ENCODE assay signal across 14 mouse cellular contexts in genomic region chr1:169385740-169386424, GRCm38 (mm10).
DNase-seq lines count a peak whose midpoint lies in the region; ATAC-seq and TF ChIP-seq lines count a peak whose summit lies in the region.
"Had no signal": no experiment of that assay in that cellular context is flagged by ENCODE, and none has a peak within 500 bp of the region (broad histone marks: within the 10 kb centered on the region; RNA-seq: fewer than 3 reads in every experiment).

No protein-coding gene starts in this region.

- H3K9me3 ChIP-seq in forebrain, embryonic 15.5 days, result no peaks in the 10 kb centered on the region
- H3K9me3 ChIP-seq in forebrain, embryonic 16.5 days (ENCODE audit: control insufficient read depth, low read length), result no peaks in the 10 kb centered on the region
- H3K9me3 ChIP-seq in lung, embryonic 14.5 days (ENCODE audit: low read depth, low read length), result no peaks in the 10 kb centered on the region
- no peaks in the 10 kb centered on the region for H3K9me3 ChIP-seq in intestine, embryonic 16.5 days (ENCODE audit: control insufficient read depth, low read length)
- H3K9me3 ChIP-seq in midbrain, postnatal 0 days (ENCODE audit: low read length), result no peaks in the 10 kb centered on the region
- H3K9me3 ChIP-seq: limb, embryonic 13.5 days had no signal

- H3K27me3 ChIP-seq in forebrain, embryonic 15.5 days, result no peaks in the 10 kb centered on the region
- no peaks in the 10 kb centered on the region for H3K27me3 ChIP-seq in forebrain, embryonic 16.5 days (replicated peaks; ENCODE audit: control insufficient read depth, insufficient read depth, low read length)
- no peaks in the 10 kb centered on the region for H3K27me3 ChIP-seq in lung, embryonic 14.5 days (ENCODE audit: insufficient read depth, low read length)
- H3K27me3 ChIP-seq in intestine, embryonic 16.5 days (replicated peaks; ENCODE audit: control insufficient read depth, insufficient read depth, low read length), result no peaks in the 10 kb centered on the region
- no peaks in the 10 kb centered on the region for H3K27me3 ChIP-seq in midbrain, postnatal 0 days (ENCODE audit: insufficient read depth, low read length)

- no peak for TF ChIP-seq CTCF in lung, embryonic 14.5 days (IDR thresholded peaks at IDR 0.05; ENCODE audit: low read depth)
- TF ChIP-seq CTCF in midbrain, postnatal 0 days (IDR thresholded peaks at IDR 0.05), result no peak

- H3K4me3 ChIP-seq in forebrain, embryonic 15.5 days, result no peak overlapping the region
- H3K4me3 ChIP-seq in forebrain, embryonic 16.5 days (replicated peaks; ENCODE audit: low read length), result no peak overlapping the region
- no peak overlapping the region for H3K4me3 ChIP-seq in lung, embryonic 14.5 days (ENCODE audit: low read depth, low read length)
- no peak overlapping the region for H3K4me3 ChIP-seq in intestine, embryonic 16.5 days (ENCODE audit: low read length)
- no peak overlapping the region for H3K4me3 ChIP-seq in midbrain, postnatal 0 days (ENCODE audit: low read depth, low read length)
- H3K4me3 ChIP-seq: limb, embryonic 13.5 days had no signal

- H3K4me2 ChIP-seq in forebrain, embryonic 15.5 days (replicated peaks), result no peak overlapping the region
- H3K4me2 ChIP-seq in forebrain, embryonic 16.5 days (ENCODE audit: low read length), result no peak overlapping the region
- no peak overlapping the region for H3K4me2 ChIP-seq in lung, embryonic 14.5 days
- H3K4me2 ChIP-seq in intestine, embryonic 16.5 days (ENCODE audit: low read depth, low read length), result no peak overlapping the region
- no peak overlapping the region for H3K4me2 ChIP-seq in midbrain, postnatal 0 days (ENCODE audit: low read depth, low read length, poor library complexity, severe bottlenecking)
- H3K4me2 ChIP-seq: limb, embryonic 13.5 days had no signal

- ATAC-seq in forebrain, embryonic 15.5 days (replicated peaks), result no peak
- no peak for ATAC-seq in forebrain, embryonic 16.5 days
- ATAC-seq in lung, embryonic 14.5 days (ENCODE audit: insufficient read depth), result no peak
- 0 out of 2 replicates have a peak, but pooled peaks have one; percentile 36 for ATAC-seq in intestine, embryonic 16.5 days
- no peak for ATAC-seq in midbrain, postnatal 0 days (ENCODE audit: low FRiP score)
- ATAC-seq: liver, postnatal 0 days had no signal

- WGBS in forebrain, embryonic 15.5 days, result 74% methylated on average over 10 of the region's 10 CpGs
- 76% methylated on average over 10 of the region's 10 CpGs for WGBS in forebrain, embryonic 16.5 days
- 42% methylated on average over 10 of the region's 10 CpGs for WGBS in lung, embryonic 14.5 days
- WGBS in intestine, embryonic 16.5 days, result 73% methylated on average over 10 of the region's 10 CpGs
- 52% methylated on average over 10 of the region's 10 CpGs for WGBS in midbrain, postnatal 0 days

- peak; percentile 5 for DNase-seq in lung, embryonic 14.5 days
- no peak for DNase-seq in lung, postnatal 4 days
- DNase-seq in midbrain, postnatal 0 days (ENCODE audit: low spot score), result peak; percentile 27
- no peak for DNase-seq in layer of hippocampus, adult 8-10 months (ENCODE audit: low spot score in 2 of 2)
- no peak for DNase-seq in layer of hippocampus, postnatal 36 days
- DNase-seq: cerebellum, adult 2 months; heart, adult 18-20 months; heart, postnatal 10 days; liver, postnatal 0 days had no signal

- 0 out of 2 replicates have a peak overlapping the region, but pooled peaks have one; percentile 3 for H3K27ac ChIP-seq in forebrain, embryonic 15.5 days (replicated peaks)
- H3K27ac ChIP-seq in forebrain, embryonic 16.5 days (ENCODE audit: low read length), result no peak overlapping the region; the same call in 1 of the 2 replicates
- H3K27ac ChIP-seq in lung, embryonic 14.5 days (ENCODE audit: low read depth), result no peak overlapping the region
- no peak overlapping the region for H3K27ac ChIP-seq in intestine, embryonic 16.5 days (ENCODE audit: low read length)
- H3K27ac ChIP-seq in midbrain, postnatal 0 days (ENCODE audit: low read depth, low read length), result no peak overlapping the region
- H3K27ac ChIP-seq: limb, embryonic 13.5 days; macrophage had no signal

- H3K36me3 ChIP-seq in forebrain, embryonic 15.5 days, result no peaks in the 10 kb centered on the region
- no peaks in the 10 kb centered on the region for H3K36me3 ChIP-seq in forebrain, embryonic 16.5 days (ENCODE audit: control insufficient read depth, insufficient read depth)
- H3K36me3 ChIP-seq in lung, embryonic 14.5 days (ENCODE audit: insufficient read depth), result no peaks in the 10 kb centered on the region
- no peaks in the 10 kb centered on the region for H3K36me3 ChIP-seq in intestine, embryonic 16.5 days (ENCODE audit: control insufficient read depth, insufficient read depth, low read length)
- no peaks in the 10 kb centered on the region for H3K36me3 ChIP-seq in midbrain, postnatal 0 days (ENCODE audit: insufficient read depth, low read length)
- H3K36me3 ChIP-seq: limb, embryonic 13.5 days had no signal

- no peak overlapping the region for H3K9ac ChIP-seq in forebrain, embryonic 15.5 days (replicated peaks)
- no peak overlapping the region for H3K9ac ChIP-seq in forebrain, embryonic 16.5 days (replicated peaks; ENCODE audit: low read depth, low read length)
- H3K9ac ChIP-seq in lung, embryonic 14.5 days, result no peak overlapping the region
- no peak overlapping the region for H3K9ac ChIP-seq in intestine, embryonic 16.5 days (ENCODE audit: low read depth, low read length)
- H3K9ac ChIP-seq in midbrain, postnatal 0 days (replicated peaks; ENCODE audit: low read length, poor library complexity, severe bottlenecking), result no peak overlapping the region
- H3K9ac ChIP-seq: limb, embryonic 13.5 days; liver, postnatal 0 days had no signal

- H3K4me1 ChIP-seq in forebrain, embryonic 15.5 days, result peaks cover 14% of the 10 kb centered on the region; the same call in 1 of the 2 replicates
- H3K4me1 ChIP-seq in forebrain, embryonic 16.5 days (replicated peaks; ENCODE audit: control insufficient read depth, insufficient read depth, low read length), result no peaks in the 10 kb centered on the region; the same call in 1 of the 2 replicates
- no peaks in the 10 kb centered on the region for H3K4me1 ChIP-seq in lung, embryonic 14.5 days (ENCODE audit: insufficient read depth)
- H3K4me1 ChIP-seq in intestine, embryonic 16.5 days (ENCODE audit: control insufficient read depth, insufficient read depth, low read length), result no peaks in the 10 kb centered on the region
- no peaks in the 10 kb centered on the region for H3K4me1 ChIP-seq in midbrain, postnatal 0 days (ENCODE audit: insufficient read depth, low read length)
- H3K4me1 ChIP-seq: limb, embryonic 13.5 days had no signal

Comparison
In these comparisons a context has a peak if more than half of its experiments do, and no peak if none do; other contexts are left out.
1. DNase-seq: peak in lung, embryonic 14.5 days (single experiment) and midbrain, postnatal 0 days (single experiment); none in lung, postnatal 4 days (0 of 2), layer of hippocampus, adult 8-10 months (0 of 2) and layer of hippocampus, postnatal 36 days (0 of 2).